Mouse (Mus musculus) forebrain, embryonic 10.5 days (tissue): ENCODE data around the gene Vmn1r220. TPM values are rescaled to one million over a fixed set of nuclear protein-coding genes. Genes with fewer than 3 reads are reported as not detected.
"Not testable (repeated sequence)": the region's sequence is repeated elsewhere in the genome, so short reads cannot be mapped to it uniquely, and the experiment has no call there.

Experiments
- DNase-seq: peaks from one replicate; pipeline ENCODE4 v3.0.0-alpha.2; 2017; ENCODE audit warnings: low spot score; ENCODE audit errors: extremely low spot score
- H3K27ac ChIP-seq: fragments of 300-500 bp; sonication (generic); 2 replicates; pipeline ENCODE4 v1.5.1; 2016; ENCODE audit warnings: mild to moderate bottlenecking
- H3K27me3 ChIP-seq: fragments of 300-500 bp; sonication (generic); 2 replicates; pipeline ENCODE4 v1.6.1; 2016; ENCODE audit warnings: mild to moderate bottlenecking; ENCODE audit not compliant: poor library complexity, severe bottlenecking
- H3K36me3 ChIP-seq: fragments of 300-500 bp; sonication (generic); replicated peaks from 2 replicates; pipeline ENCODE4 v1.6.1; 2016; ENCODE audit warnings: mild to moderate bottlenecking, moderate library complexity
- H3K4me1 ChIP-seq: fragments of 300-500 bp; sonication (generic); 2 replicates; pipeline ENCODE4 v1.6.1; 2016
- H3K4me3 ChIP-seq: fragments of 300-500 bp; sonication (generic); 2 replicates; pipeline ENCODE4 v1.5.1; 2016; ENCODE audit warnings: mild to moderate bottlenecking, moderate library complexity
- H3K9me3 ChIP-seq: fragments of 300-500 bp; sonication (generic); 2 replicates; pipeline ENCODE4 v1.6.1; 2016; ENCODE audit warnings: mild to moderate bottlenecking, moderate library complexity
- WGBS: fragments of 180-500 bp; shearing (Covaris S2); methylation state at CpG from one replicate; pipeline ENCODE4 v1.1.7; 2016; 5-methylcytosine and 5-hydroxymethylcytosine counted together
- polyA plus RNA-seq: library from polyadenylated mRNA; unstranded; fragments of >200 nt; fragmentation: Nextera tagmentation; extraction: Ambion mirVana; gene quantifications from 2 replicates; pipeline ENCODE4 v1.2.1, GENCODE M21; 2016

Vmn1r220 gene
- polyA plus RNA-seq = not detected in 2 replicates

DNA sequence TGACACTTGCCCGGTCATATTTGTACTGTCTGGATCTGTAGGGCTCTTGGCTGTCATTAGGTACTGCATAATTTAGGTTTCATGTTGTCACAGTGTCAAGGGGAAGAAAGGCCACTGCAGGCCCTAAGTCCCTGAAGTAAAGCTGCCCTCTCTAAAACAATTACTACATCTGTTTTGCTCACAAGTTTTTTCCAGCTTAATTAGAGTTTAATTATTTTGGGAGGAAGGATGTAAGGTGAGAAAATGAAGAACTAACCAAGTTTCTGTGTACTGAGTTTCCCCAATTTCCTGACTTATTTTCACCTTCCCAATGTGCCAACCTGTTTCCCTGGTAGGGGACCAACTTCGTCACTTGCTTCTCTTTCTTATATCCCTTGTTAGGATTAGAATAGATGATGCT, at the start of gene Vmn1r220:
Gene Vmn1r220, minus strand, starts transcription at position 101 of the 400 bp plus-strand sequence.
- DNase-seq = no peak
- no peak within 1 kb of the TSS for H3K27ac ChIP-seq
- H3K9me3 ChIP-seq = no peaks in the 10 kb centered on the region
- WGBS = 87% methylated on average over 2 of the region's 2 CpGs
- H3K4me1 ChIP-seq = no peaks in the 10 kb centered on the region
- H3K4me3 ChIP-seq = no peak within 1 kb of the TSS
- H3K36me3 ChIP-seq = no peaks in the 10 kb centered on the region
- no peaks in the 10 kb centered on the region for H3K27me3 ChIP-seq

- not testable (repeated sequence) for H3K27ac ChIP-seq, H3K4me1 ChIP-seq, H3K27me3 ChIP-seq, H3K36me3 ChIP-seq, DNase-seq, H3K9me3 ChIP-seq, H3K4me3 ChIP-seq
Observed at GRCm38 (mm10) chr13:23235847-23236246, 48.1 kb upstream of the Vmn1r220 start, which contains the start of gene Vmn1r222. Gene Vmn1r222, minus strand, starts transcription at chr13:23235947.

DNA sequence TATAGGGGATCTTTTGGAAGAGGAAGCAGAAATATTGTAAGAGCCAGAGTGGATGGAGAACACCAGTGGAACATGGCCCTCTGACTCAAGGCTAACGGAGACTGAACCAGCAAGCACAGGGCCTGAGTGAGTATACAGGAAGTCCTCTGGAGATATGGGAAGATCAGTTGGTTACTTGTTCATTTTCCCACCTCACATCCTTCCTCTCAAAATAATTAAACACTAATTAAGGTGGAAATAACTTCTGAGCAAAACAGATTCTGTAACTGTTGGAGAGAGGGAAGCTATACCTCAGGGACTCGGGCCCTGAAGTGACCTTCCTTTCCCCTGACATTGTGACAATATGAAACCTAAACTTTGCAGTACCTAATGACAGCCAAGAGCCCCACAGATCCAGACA, 26.1 kb upstream of the Vmn1r220 start, which contains the start of gene Vmn1r221:
Gene Vmn1r221, plus strand, starts transcription at position 301 of the 400 bp plus-strand sequence.
- H3K36me3 ChIP-seq, H3K4me1 ChIP-seq, H3K27ac ChIP-seq, DNase-seq, H3K9me3 ChIP-seq, H3K4me3 ChIP-seq, H3K27me3 ChIP-seq: not testable (repeated sequence)
- WGBS = 88% methylated on average over 2 of the region's 2 CpGs

GRCm38 (mm10) chr13:23203885-23204284, 16.1 kb upstream of the Vmn1r220 start:
- not testable (repeated sequence) for H3K4me3 ChIP-seq, DNase-seq, H3K27me3 ChIP-seq, H3K27ac ChIP-seq, H3K9me3 ChIP-seq, H3K4me1 ChIP-seq, H3K36me3 ChIP-seq
- 77% methylated on average over 1 of the region's 1 CpGs for WGBS

DNA sequence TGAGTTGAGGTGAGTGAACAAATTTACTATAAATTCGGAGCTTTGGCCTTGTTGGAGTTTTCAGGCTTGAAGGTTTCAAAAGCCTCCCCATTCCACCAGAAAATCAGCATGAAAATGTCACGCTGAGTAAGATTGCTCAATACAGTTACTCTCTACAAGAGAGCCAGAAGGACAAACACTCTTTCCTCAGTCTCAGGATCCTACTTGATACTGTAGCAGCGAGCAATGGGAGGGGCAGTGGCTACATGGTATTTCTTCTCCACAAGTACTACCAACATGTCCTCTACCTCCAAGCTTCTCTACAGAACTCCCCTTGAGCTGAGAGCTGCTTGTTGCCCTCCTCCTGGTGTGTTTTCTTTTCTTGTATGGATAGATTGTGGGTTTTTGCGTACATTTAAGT, 21.3 kb downstream of the Vmn1r220 start:
- H3K4me3 ChIP-seq, H3K9me3 ChIP-seq, H3K27me3 ChIP-seq, DNase-seq, H3K36me3 ChIP-seq, H3K4me1 ChIP-seq, H3K27ac ChIP-seq: not testable (repeated sequence)
- WGBS = 91% methylated on average over 4 of the region's 4 CpGs

DNA sequence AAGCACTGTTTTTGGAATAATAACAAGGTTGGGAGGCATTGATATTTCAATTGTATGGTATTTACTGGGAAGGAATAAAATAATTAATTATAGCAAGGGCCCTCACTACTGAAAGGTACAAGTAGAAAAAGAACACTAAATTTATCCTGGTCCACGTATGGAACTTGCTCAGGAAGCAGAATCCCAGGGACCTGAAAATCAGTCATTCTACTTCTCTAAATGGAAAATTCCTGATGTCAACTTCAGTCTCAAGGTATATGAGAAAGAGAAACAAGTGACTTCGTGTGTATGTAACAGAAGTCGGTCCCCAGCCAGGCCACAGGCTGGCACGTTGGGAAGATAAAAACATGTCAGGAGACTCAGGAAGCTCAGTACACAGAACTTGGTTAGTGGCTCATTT, 28.8 kb downstream of the Vmn1r220 start, which contains the start of gene Vmn1r219:
Gene Vmn1r219, plus strand, starts transcription at position 301 of the 400 bp plus-strand sequence.
- Histone ChIP-seq H3K27me3 (no peaks in the 10 kb centered on the region), H3K4me1 (peaks cover 8% of the 10 kb centered on the region), H3K9me3 (no peaks in the 10 kb centered on the region), H3K36me3 (no peaks in the 10 kb centered on the region), H3K27ac (no peak within 1 kb of the TSS), H3K4me3 (no peak within 1 kb of the TSS)
- 86% methylated on average over 4 of the region's 4 CpGs for WGBS
- no peak for DNase-seq

DNA sequence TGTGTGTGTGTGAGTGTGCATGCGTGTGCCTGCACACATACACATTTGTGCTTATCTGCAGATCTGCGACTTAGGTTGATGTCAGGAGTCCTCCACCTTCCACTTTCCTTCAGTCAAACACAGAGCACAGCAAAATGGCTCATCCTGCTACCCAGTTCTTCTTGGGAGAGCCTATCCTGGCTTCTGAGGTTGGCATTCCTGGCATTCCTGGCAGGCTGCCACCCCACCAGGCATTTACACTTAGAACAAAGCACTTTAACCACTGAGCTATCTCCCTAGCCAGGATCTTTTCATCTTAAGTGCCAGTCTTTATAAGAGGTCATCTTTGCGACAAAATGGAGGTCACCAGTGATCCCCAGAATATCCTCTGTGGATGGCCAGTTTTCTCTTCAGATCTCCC, 29.9 kb downstream of the Vmn1r220 start:
- no peak overlapping the region for H3K4me3 ChIP-seq
- H3K9me3 ChIP-seq = no peaks in the 10 kb centered on the region
- 75% methylated on average over 3 of the region's 3 CpGs for WGBS
- no peaks in the 10 kb centered on the region for H3K27me3 ChIP-seq
- H3K36me3 ChIP-seq = no peaks in the 10 kb centered on the region
- no peak overlapping the region for H3K27ac ChIP-seq
- H3K4me1 ChIP-seq = peaks cover 8% of the 10 kb centered on the region
- no peak for DNase-seq

GRCm38 (mm10) chr13:23138880-23139279, 48.9 kb downstream of the Vmn1r220 start:
- H3K27me3 ChIP-seq = no peaks in the 10 kb centered on the region
- no peak overlapping the region for H3K27ac ChIP-seq
- WGBS = 91% methylated on average over 2 of the region's 2 CpGs
- no peaks in the 10 kb centered on the region for H3K9me3 ChIP-seq
- H3K4me3 ChIP-seq = no peak overlapping the region
- DNase-seq = no peak
- H3K4me1 ChIP-seq = no peaks in the 10 kb centered on the region
- H3K36me3 ChIP-seq = no peaks in the 10 kb centered on the region

DNA sequence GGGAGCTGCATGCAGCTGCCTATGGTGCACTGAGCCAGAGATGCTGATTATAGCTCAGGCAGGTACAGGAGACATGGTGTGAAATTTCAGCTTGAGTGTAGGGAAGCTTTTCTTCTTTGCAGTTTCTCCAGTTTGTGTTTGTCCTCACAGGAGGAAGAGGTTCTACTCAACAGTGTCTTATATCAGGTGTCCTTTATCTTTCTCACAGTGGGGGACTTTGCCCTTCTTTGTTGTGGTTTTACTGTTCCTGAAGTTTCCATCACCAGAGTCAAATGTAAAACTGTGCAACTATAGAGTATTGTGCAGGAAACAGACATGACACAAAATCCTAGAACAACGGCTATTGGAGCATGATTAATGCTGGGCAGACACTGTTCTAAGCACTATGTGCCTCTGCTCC, 54.3 kb downstream of the Vmn1r220 start:
- no peaks in the 10 kb centered on the region for H3K27me3 ChIP-seq
- DNase-seq = no peak
- H3K36me3 ChIP-seq = no peaks in the 10 kb centered on the region
- no peak overlapping the region for H3K27ac ChIP-seq
- 74% methylated on average over 1 of the region's 1 CpGs for WGBS
- no peak overlapping the region for H3K4me3 ChIP-seq
- no peaks in the 10 kb centered on the region for H3K9me3 ChIP-seq
- H3K4me1 ChIP-seq = no peaks in the 10 kb centered on the region

GRCm38 (mm10) chr13:23133099-23133498, 54.7 kb downstream of the Vmn1r220 start, which contains the start of gene Vmn1r218:
Gene Vmn1r218, plus strand, starts transcription at chr13:23133155.
- Histone ChIP-seq H3K27me3 (no peaks in the 10 kb centered on the region), H3K27ac (no peak within 1 kb of the TSS), H3K4me1 (no peaks in the 10 kb centered on the region), H3K9me3 (no peaks in the 10 kb centered on the region), H3K36me3 (no peaks in the 10 kb centered on the region), H3K4me3 (no peak within 1 kb of the TSS)
- DNase-seq = no peak
- WGBS = 74% methylated on average over 3 of the region's 3 CpGs

Other genes starting within 250 kb of the Vmn1r220 start
- not detected in 2 replicates for gene Vmn1r213, start 180.3 kb downstream of the Vmn1r220 start, polyA plus RNA-seq
- not detected in 2 replicates for gene Vmn1r214, start 157.6 kb downstream of the Vmn1r220 start, polyA plus RNA-seq
- gene Vmn1r215, start 120.0 kb downstream of the Vmn1r220 start, polyA plus RNA-seq = not detected in 2 replicates
- not detected in 2 replicates for gene Vmn1r217, start 69.7 kb downstream of the Vmn1r220 start, polyA plus RNA-seq
- not detected in 2 replicates for gene Vmn1r218, start 54.8 kb downstream of the Vmn1r220 start, polyA plus RNA-seq
- gene Vmn1r219, start 28.7 kb downstream of the Vmn1r220 start, polyA plus RNA-seq = 0.02 and 0.04 TPM in 2 replicates
- gene Vmn1r221, start 26.2 kb upstream of the Vmn1r220 start, polyA plus RNA-seq = not detected in 2 replicates
- not detected in 2 replicates for gene Vmn1r222, start 48.0 kb upstream of the Vmn1r220 start, polyA plus RNA-seq
- not detected in 2 replicates for gene Vmn1r223, start 59.2 kb upstream of the Vmn1r220 start, polyA plus RNA-seq
- gene Zfp322a, start 181.2 kb upstream of the Vmn1r220 start, polyA plus RNA-seq = 57.1 and 58.7 TPM in 2 replicates
- gene Abt1, start 235.9 kb upstream of the Vmn1r220 start, polyA plus RNA-seq = 15.3 and 15.5 TPM in 2 replicates